Mouse (Mus musculus): ENCODE results near the gene Sh3kbp1. TPM values are rescaled to one million over a fixed set of nuclear protein-coding genes. Genes with fewer than 3 reads are reported as not detected.

The Sh3kbp1 gene
- polyA plus RNA-seq, 1 experiment, result 18.0 TPM

GRCm38 (mm10) chrX:159731421-159731820 lies 104.3 kb downstream of the Sh3kbp1 start:
- over 99% methylated on average over 3 of the region's 3 CpGs for WGBS
- DNase-seq, result no peak

GRCm38 (mm10) chrX:159732845-159733244 lies 105.8 kb downstream of the Sh3kbp1 start:
- H3K27me3 ChIP-seq (ENCODE audit: control insufficient read depth, insufficient read depth, low read length), result no peaks in the 10 kb centered on the region
- DNase-seq, result no peak
- no peaks in the 10 kb centered on the region; the same call in 1 of the 2 replicates for H3K4me1 ChIP-seq (ENCODE audit: control insufficient read depth, insufficient read depth, low read length)
- no peak overlapping the region for H3K4me3 ChIP-seq (replicated peaks; ENCODE audit: insufficient read depth, low read depth, low read length)
- WGBS, result 91% methylated on average over 3 of the region's 3 CpGs
- no peak overlapping the region for H3K27ac ChIP-seq (ENCODE audit: insufficient read depth, low read length)
- TF ChIP-seq POLR2A (IDR thresholded peaks at IDR 0.05; ENCODE audit: borderline replicate concordance, insufficient read depth, low read length) (no peak), CTCF (IDR thresholded peaks at IDR 0.05; ENCODE audit: borderline replicate concordance, insufficient read depth, low read depth, low read length) (no peak)

More at GRCm38 (mm10) chrX:159731421-159731820, 104.3 kb downstream of the Sh3kbp1 start:
- no peak overlapping the region for H3K27ac ChIP-seq (ENCODE audit: insufficient read depth, low read length)
- no peak overlapping the region for H3K4me3 ChIP-seq (replicated peaks; ENCODE audit: insufficient read depth, low read depth, low read length)
- no peak for TF ChIP-seq CTCF (IDR thresholded peaks at IDR 0.05; ENCODE audit: borderline replicate concordance, insufficient read depth, low read depth, low read length)
- TF ChIP-seq POLR2A (IDR thresholded peaks at IDR 0.05; ENCODE audit: borderline replicate concordance, insufficient read depth, low read length), result no peak
- no peaks in the 10 kb centered on the region; the same call in 1 of the 2 replicates for H3K4me1 ChIP-seq (ENCODE audit: control insufficient read depth, insufficient read depth, low read length)
- no peaks in the 10 kb centered on the region for H3K27me3 ChIP-seq (ENCODE audit: control insufficient read depth, insufficient read depth, low read length)

- Histone ChIP-seq H3K27me3 (ENCODE audit: control insufficient read depth, insufficient read depth, low read length) (no peaks in the 10 kb centered on the region), H3K4me1 (ENCODE audit: control insufficient read depth, insufficient read depth, low read length) (no peaks in the 10 kb centered on the region; the same call in 1 of the 2 replicates), H3K4me3 (replicated peaks; ENCODE audit: insufficient read depth, low read depth, low read length) (no peak overlapping the region), H3K27ac (ENCODE audit: insufficient read depth, low read length) (no peak overlapping the region)
- TF ChIP-seq CTCF (IDR thresholded peaks at IDR 0.05; ENCODE audit: borderline replicate concordance, insufficient read depth, low read depth, low read length), result no peak
- no peak for TF ChIP-seq POLR2A (IDR thresholded peaks at IDR 0.05; ENCODE audit: borderline replicate concordance, insufficient read depth, low read length)
- DNase-seq, result no peak
- WGBS, result 95% methylated on average over 2 of the region's 2 CpGs
Observed at GRCm38 (mm10) chrX:159733948-159734347, 106.9 kb downstream of the Sh3kbp1 start.

GRCm38 (mm10) chrX:159735513-159736099 lies 108.5 kb downstream of the Sh3kbp1 start:
- Histone ChIP-seq H3K27me3 (ENCODE audit: control insufficient read depth, insufficient read depth, low read length) (no peaks in the 10 kb centered on the region), H3K4me3 (replicated peaks; ENCODE audit: insufficient read depth, low read depth, low read length) (no peak overlapping the region), H3K27ac (ENCODE audit: insufficient read depth, low read length) (no peak overlapping the region), H3K4me1 (ENCODE audit: control insufficient read depth, insufficient read depth, low read length) (no peaks in the 10 kb centered on the region; the same call in 1 of the 2 replicates)
- 37% methylated on average over 6 of the region's 6 CpGs for WGBS
- no peak for TF ChIP-seq POLR2A (IDR thresholded peaks at IDR 0.05; ENCODE audit: borderline replicate concordance, insufficient read depth, low read length)
- TF ChIP-seq CTCF (IDR thresholded peaks at IDR 0.05; ENCODE audit: borderline replicate concordance, insufficient read depth, low read depth, low read length), result no peak
- DNase-seq, result no peak

- no peaks in the 10 kb centered on the region for H3K27me3 ChIP-seq (ENCODE audit: control insufficient read depth, insufficient read depth, low read length)
- WGBS, result 93% methylated on average over 1 of the region's 1 CpGs
- no peak overlapping the region for H3K27ac ChIP-seq (ENCODE audit: insufficient read depth, low read length)
- no peak overlapping the region for H3K4me3 ChIP-seq (replicated peaks; ENCODE audit: insufficient read depth, low read depth, low read length)
- TF ChIP-seq POLR2A (IDR thresholded peaks at IDR 0.05; ENCODE audit: borderline replicate concordance, insufficient read depth, low read length) (no peak), CTCF (IDR thresholded peaks at IDR 0.05; ENCODE audit: borderline replicate concordance, insufficient read depth, low read depth, low read length) (no peak)
- H3K4me1 ChIP-seq (ENCODE audit: control insufficient read depth, insufficient read depth, low read length), result no peaks in the 10 kb centered on the region; the same call in 1 of the 2 replicates
- no peak for DNase-seq
Observed at GRCm38 (mm10) chrX:159737344-159737743, 110.3 kb downstream of the Sh3kbp1 start.

- WGBS, result 30% methylated on average over 5 of the region's 5 CpGs
- H3K4me1 ChIP-seq (ENCODE audit: control insufficient read depth, insufficient read depth, low read length), result no peaks in the 10 kb centered on the region
- H3K27me3 ChIP-seq (ENCODE audit: control insufficient read depth, insufficient read depth, low read length), result no peaks in the 10 kb centered on the region
- no peak overlapping the region for H3K27ac ChIP-seq (ENCODE audit: insufficient read depth, low read length)
- no peak for DNase-seq
- TF ChIP-seq CTCF (IDR thresholded peaks at IDR 0.05; ENCODE audit: borderline replicate concordance, insufficient read depth, low read depth, low read length), result no peak
- TF ChIP-seq POLR2A (IDR thresholded peaks at IDR 0.05; ENCODE audit: borderline replicate concordance, insufficient read depth, low read length), result no peak
- no peak overlapping the region for H3K4me3 ChIP-seq (replicated peaks; ENCODE audit: insufficient read depth, low read depth, low read length)
Observed at GRCm38 (mm10) chrX:159744035-159744434, 117.0 kb downstream of the Sh3kbp1 start.

GRCm38 (mm10) chrX:159744620-159745019 lies 117.5 kb downstream of the Sh3kbp1 start:
- Histone ChIP-seq H3K27ac (ENCODE audit: insufficient read depth, low read length) (no peak overlapping the region), H3K4me1 (ENCODE audit: control insufficient read depth, insufficient read depth, low read length) (no peaks in the 10 kb centered on the region), H3K4me3 (replicated peaks; ENCODE audit: insufficient read depth, low read depth, low read length) (no peak overlapping the region), H3K27me3 (ENCODE audit: control insufficient read depth, insufficient read depth, low read length) (no peaks in the 10 kb centered on the region)
- 44% methylated on average over 3 of the region's 3 CpGs for WGBS
- no peak for DNase-seq
- no peak for TF ChIP-seq POLR2A (IDR thresholded peaks at IDR 0.05; ENCODE audit: borderline replicate concordance, insufficient read depth, low read length)
- no peak for TF ChIP-seq CTCF (IDR thresholded peaks at IDR 0.05; ENCODE audit: borderline replicate concordance, insufficient read depth, low read depth, low read length)

GRCm38 (mm10) chrX:159751834-159752233 lies 124.8 kb downstream of the Sh3kbp1 start:
- Histone ChIP-seq H3K27ac (ENCODE audit: insufficient read depth, low read length) (no peak overlapping the region), H3K4me3 (replicated peaks; ENCODE audit: insufficient read depth, low read depth, low read length) (no peak overlapping the region), H3K4me1 (ENCODE audit: control insufficient read depth, insufficient read depth, low read length) (no peaks in the 10 kb centered on the region), H3K27me3 (ENCODE audit: control insufficient read depth, insufficient read depth, low read length) (no peaks in the 10 kb centered on the region)
- DNase-seq, result no peak
- no peak for TF ChIP-seq POLR2A (IDR thresholded peaks at IDR 0.05; ENCODE audit: borderline replicate concordance, insufficient read depth, low read length)
- peak; percentile 16; the same call in 1 of the 2 replicates for TF ChIP-seq CTCF (IDR thresholded peaks at IDR 0.05; ENCODE audit: borderline replicate concordance, insufficient read depth, low read depth, low read length)
- WGBS, result 71% methylated on average over 1 of the region's 1 CpGs

Data from cerebellum, adult 2 months (tissue).